Mouse (Mus musculus) thymus, adult 2 months (tissue): ENCODE data around the gene Elf1.

Source experiments
- CTCF ChIP-seq: fragments of 200-500 bp; IDR thresholded peaks from 2 replicates; pipeline ENCODE4 v1.5.1; 2012; ENCODE audit warnings: mild to moderate bottlenecking, control low read depth, low read length, moderate library complexity, borderline replicate concordance; ENCODE audit not compliant: control insufficient read depth, poor library complexity, insufficient read depth; ENCODE audit errors: extremely low read depth
- POLR2A ChIP-seq: fragments of 200-500 bp; IDR thresholded peaks from 2 replicates; pipeline ENCODE4 v1.6.1; 2012; ENCODE audit warnings: mild to moderate bottlenecking, low read length, control low read depth, moderate library complexity; ENCODE audit not compliant: control insufficient read depth, poor library complexity, insufficient read depth; ENCODE audit errors: extremely low read depth

GRCm38 (mm10) chr14:79520612-79521011, 39.6 kb downstream of the Elf1 start:
- TF ChIP-seq CTCF, result no peak
- no peak for TF ChIP-seq POLR2A
